Mouse (Mus musculus) CH12.LX (cell line): Measurements from ENCODE around the gene Cuta. TPM values are rescaled to one million over a fixed set of nuclear protein-coding genes. Genes with fewer than 3 reads are reported as not detected.

Experiments
- DNase-seq: peaks from one replicate; pipeline ENCODE4 v3.0.0-alpha.2; 2013; ENCODE audit errors: extremely low read depth
- H3K27ac ChIP-seq: 2 replicates; pipeline ENCODE4 v1.5.1; 2012; ENCODE audit warnings: low read depth, mild to moderate bottlenecking, control low read depth, moderate library complexity; ENCODE audit not compliant: insufficient read depth
- H3K27me3 ChIP-seq: replicated peaks from 2 replicates; pipeline ENCODE3; 2012; ENCODE audit warnings: inconsistent platforms
- H3K36me3 ChIP-seq, 2 experiments: replicated peaks in 1 of 2; 2 replicates each; pipeline versions ENCODE3 to v1.6.1; 2012; ENCODE audit warnings: inconsistent platforms in 1 of 2, low read length in 1 of 2, mild to moderate bottlenecking in 1 of 2, mixed read lengths in 1 of 2, moderate library complexity in 1 of 2; ENCODE audit not compliant: control insufficient read depth in 1 of 2, insufficient read depth in 1 of 2
- H3K4me1 ChIP-seq, 2 experiments: 2 replicates each; pipeline ENCODE4 v1.6.1; 2012; ENCODE audit warnings: inconsistent platforms in 1 of 2, moderate library complexity in 1 of 2; ENCODE audit not compliant: insufficient read depth in 2 of 2, control insufficient read depth in 1 of 2
- H3K4me2 ChIP-seq: 2 replicates; pipeline ENCODE4 v1.6.1; 2012; ENCODE audit warnings: low read depth, mild to moderate bottlenecking, control low read depth; ENCODE audit not compliant: poor library complexity, insufficient read depth, severe bottlenecking
- H3K4me3 ChIP-seq, 3 experiments: fragments of 150-350 bp in 1 of 3; sonication (generic) in 1 of 3; replicated peaks in 1 of 3; 2 replicates each; pipeline versions ENCODE3 to v1.5.1; 2011 to 2012; ENCODE audit warnings: low read depth in 2 of 3, low read length in 2 of 3, mild to moderate bottlenecking in 2 of 3, moderate library complexity in 2 of 3, control low read depth in 1 of 3, improper control_type of control experiment in 1 of 3, inconsistent platforms in 1 of 3, mixed read lengths in 1 of 3; ENCODE audit not compliant: poor library complexity in 1 of 3
- H3K79me2 ChIP-seq: replicated peaks from 2 replicates; pipeline ENCODE4 v1.6.1; 2012; ENCODE audit warnings: mild to moderate bottlenecking, moderate library complexity; ENCODE audit not compliant: control insufficient read depth, poor library complexity, insufficient read depth, severe bottlenecking; ENCODE audit errors: extremely low read depth
- H3K9ac ChIP-seq: 2 replicates; pipeline ENCODE4 v1.6.1; 2012; ENCODE audit warnings: low read depth, mild to moderate bottlenecking, control low read depth, moderate library complexity; ENCODE audit not compliant: insufficient read depth
- H3K9me3 ChIP-seq: replicated peaks from 2 replicates; pipeline ENCODE3; 2012; ENCODE audit warnings: low read length, inconsistent platforms, mixed read lengths
- BHLHE40 ChIP-seq: IDR thresholded peaks from 2 replicates; pipeline ENCODE4 v1.6.1; 2011; ENCODE audit warnings: mild to moderate bottlenecking, low read depth, low read length, improper control_type of control experiment
- CHD1 ChIP-seq: IDR thresholded peaks from 2 replicates; pipeline ENCODE4 v1.6.1; 2012; ENCODE audit warnings: low read depth, low read length, improper control_type of control experiment, inconsistent platforms
- E2F4 ChIP-seq: IDR thresholded peaks from 2 replicates; pipeline ENCODE4 v1.6.1; 2011; ENCODE audit warnings: low read depth, low read length, improper control_type of control experiment; ENCODE audit not compliant: insufficient replicate concordance
- ELF1 ChIP-seq: IDR thresholded peaks from 2 replicates; pipeline ENCODE4 v1.6.1; 2014; ENCODE audit warnings: low read depth, mild to moderate bottlenecking, inconsistent platforms, low read length, improper control_type of control experiment
- EP300 ChIP-seq: IDR thresholded peaks from 2 replicates; pipeline ENCODE4 v1.6.1; 2011; ENCODE audit warnings: low read length, improper control_type of control experiment
- ETS1 ChIP-seq: conservative IDR thresholded peaks from 2 replicates; pipeline ENCODE4 v1.6.1; 2012; ENCODE audit warnings: low read depth, mild to moderate bottlenecking, inconsistent platforms, low read length, improper control_type of control experiment, moderate library complexity
- GABPA ChIP-seq: IDR thresholded peaks from 2 replicates; pipeline ENCODE4 v1.6.1; 2012; ENCODE audit warnings: low read depth, low read length, improper control_type of control experiment, inconsistent platforms; ENCODE audit not compliant: insufficient replicate concordance
- IRF4 ChIP-seq: IDR thresholded peaks from 2 replicates; pipeline ENCODE4 v1.6.1; 2014; ENCODE audit warnings: low read depth, mild to moderate bottlenecking, inconsistent platforms, low read length, improper control_type of control experiment
- JUN ChIP-seq: IDR thresholded peaks from 2 replicates; pipeline ENCODE4 v1.6.1; 2011; ENCODE audit warnings: low read depth, mild to moderate bottlenecking, low read length, improper control_type of control experiment, moderate library complexity; ENCODE audit not compliant: insufficient read depth
- MAFK ChIP-seq: IDR thresholded peaks from 2 replicates; pipeline ENCODE4 v1.6.1; 2011; ENCODE audit warnings: low read length, improper control_type of control experiment; ENCODE audit not compliant: insufficient replicate concordance
- MAX ChIP-seq: IDR thresholded peaks from 2 replicates; pipeline ENCODE4 v1.6.1; 2011; ENCODE audit warnings: low read length, improper control_type of control experiment
- MEF2A ChIP-seq: IDR thresholded peaks from 2 replicates; pipeline ENCODE4 v1.6.1; 2014; ENCODE audit warnings: low read depth, mild to moderate bottlenecking, inconsistent platforms, low read length, improper control_type of control experiment, borderline replicate concordance
- MXI1 ChIP-seq: IDR thresholded peaks from 2 replicates; pipeline ENCODE4 v1.6.1; 2011; ENCODE audit warnings: mild to moderate bottlenecking, low read depth, low read length, improper control_type of control experiment
- NELFE ChIP-seq: IDR thresholded peaks from 2 replicates; pipeline ENCODE4 v1.6.1; 2011; ENCODE audit warnings: low read depth, low read length, improper control_type of control experiment
- PAX5 ChIP-seq: IDR thresholded peaks from 2 replicates; pipeline ENCODE4 v1.6.1; 2012; ENCODE audit warnings: low read length, inconsistent platforms, mixed read lengths
- POLR2A ChIP-seq: IDR thresholded peaks from 2 replicates; pipeline ENCODE4 v1.6.1; 2011; ENCODE audit warnings: low read depth, mild to moderate bottlenecking, improper control_type of control experiment, low read length
- POLR2AphosphoS2 ChIP-seq: IDR thresholded peaks from 2 replicates; pipeline ENCODE4 v1.6.1; 2011; ENCODE audit warnings: low read depth, low read length, improper control_type of control experiment
- RAD21 ChIP-seq: IDR thresholded peaks from 2 replicates; pipeline ENCODE4 v1.6.1; 2011; ENCODE audit warnings: low read depth, mild to moderate bottlenecking, low read length, improper control_type of control experiment, moderate library complexity
- RCOR1 ChIP-seq: conservative IDR thresholded peaks from 2 replicates; pipeline ENCODE4 v1.6.1; 2012; ENCODE audit warnings: low read depth, mild to moderate bottlenecking, inconsistent platforms, low read length, improper control_type of control experiment
- SIN3A ChIP-seq: IDR thresholded peaks from 2 replicates; pipeline ENCODE4 v1.6.1; 2012; ENCODE audit warnings: low read length, improper control_type of control experiment, inconsistent platforms
- UBTF ChIP-seq: IDR thresholded peaks from 2 replicates; pipeline ENCODE4 v1.6.1; 2012; ENCODE audit warnings: low read depth, mild to moderate bottlenecking, inconsistent platforms, low read length, improper control_type of control experiment, moderate library complexity
- USF1 ChIP-seq: IDR thresholded peaks from 2 replicates; pipeline ENCODE4 v1.6.1; 2014; ENCODE audit warnings: low read depth, mild to moderate bottlenecking, inconsistent platforms, low read length, improper control_type of control experiment
- USF2 ChIP-seq: conservative IDR thresholded peaks from 2 replicates; pipeline ENCODE4 v1.6.1; 2011; ENCODE audit warnings: low read depth, low read length, improper control_type of control experiment
- ZC3H11A ChIP-seq: IDR thresholded peaks from 2 replicates; pipeline ENCODE4 v1.6.1; 2012; ENCODE audit warnings: low read depth, mild to moderate bottlenecking, inconsistent platforms, low read length, improper control_type of control experiment
- ZKSCAN1 ChIP-seq: IDR thresholded peaks from 2 replicates; pipeline ENCODE4 v1.6.1; 2012; ENCODE audit warnings: low read depth, inconsistent platforms, low read length, improper control_type of control experiment, borderline replicate concordance
- ZNF384 ChIP-seq: IDR thresholded peaks from 2 replicates; pipeline ENCODE4 v1.6.1; 2012; ENCODE audit warnings: low read depth, low read length, improper control_type of control experiment, inconsistent platforms
- dilution Hi-C: fragments of 300-500 bp; cut with MboI; formaldehyde crosslinking; loops from 2 replicates; pipeline ENCODE4 v1.14.3; 2020; ENCODE audit warnings: low sequenced_read_pairs; ENCODE audit not compliant: extremely low pct_unique_long_range_greater_than_20kb, extremely low pct_ligation_motif_present
- in situ Hi-C: fragments of 300-500 bp; cut with MboI; formaldehyde crosslinking; loops from 3 replicates; pipeline ENCODE4 v1.14.3; 2019; ENCODE audit warnings: low sequenced_read_pairs, low pct_ligation_motif_present, low pct_unique_long_range_greater_than_20kb, mixed read lengths
- polyA plus RNA-seq: library from polyadenylated mRNA; unstranded; fragments of >175 nt; gene quantifications from 2 replicates; pipeline ENCODE4 v1.2.1, GENCODE M21; 2012; ENCODE audit warnings: low read depth; ENCODE audit not compliant: insufficient read length
- total RNA-seq, 2 experiments: library from RNA; depleted of rRNA; stranded (reverse); fragments of 300-350 nt in 1 of 2; fragments of >200 nt in 1 of 2; gene quantifications; 2 replicates each; pipeline ENCODE4 v1.2.3; 2012 to 2014

The Cuta gene
- total and polyA plus RNA-seq, 3 experiments: 30.5 to 121 (median 34.6) TPM

GRCm38 (mm10) chr17:26970221-26970620, 30.9 kb upstream of the Cuta start:
- in situ Hi-C loops: no loop called here

DNA sequence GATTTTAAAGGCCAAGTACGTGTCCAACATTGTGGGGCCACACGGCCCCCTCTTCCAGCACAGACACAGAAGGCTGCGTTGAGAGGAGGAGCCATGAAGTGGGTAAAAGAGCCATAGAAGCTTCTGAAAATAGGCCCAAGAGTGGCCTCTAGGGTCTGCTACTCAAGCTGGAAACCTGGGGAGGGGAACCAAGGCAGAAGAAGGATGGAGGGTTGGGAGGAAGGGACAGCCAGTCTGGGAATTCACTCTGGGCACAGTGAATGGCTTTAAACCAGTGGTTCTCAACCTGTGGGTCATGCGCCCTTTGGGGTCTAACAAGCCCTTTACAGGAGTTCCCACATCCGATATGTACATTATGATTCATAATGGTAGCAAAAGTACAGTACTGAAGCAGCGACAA, 29.9 kb upstream of the Cuta start:
- H3K4me1 ChIP-seq: peaks cover 3 to 15% of the 10 kb centered on the region in 2 experiments
- in situ Hi-C loops: no loop called here
- dilution Hi-C loops: no loop called here

More at GRCm38 (mm10) chr17:26970221-26970620, 30.9 kb upstream of the Cuta start:
- DNase-seq: no peak
- dilution Hi-C loops: no loop called here
- peaks cover 6% of the 10 kb centered on the region for H3K27me3 ChIP-seq
- TF ChIP-seq POLR2A (no peak), USF1 (no peak), USF2 (no peak), SIN3A (no peak), RCOR1 (no peak), EP300 (no peak), NELFE (no peak), MAX (no peak), UBTF (no peak), ELF1 (no peak), POLR2AphosphoS2 (no peak)
- H3K4me1 ChIP-seq: peaks cover 8 to 24% of the 10 kb centered on the region in 2 experiments
- H3K36me3 ChIP-seq: peaks cover 14% of the 10 kb centered on the region in 2 experiments
- H3K9me3 ChIP-seq: no peaks in the 10 kb centered on the region
- H3K27ac ChIP-seq: no peak overlapping the region
- no peak overlapping the region for H3K9ac ChIP-seq
- peaks cover 18% of the 10 kb centered on the region for H3K79me2 ChIP-seq
- H3K4me3 ChIP-seq: no peak overlapping the region
- no peak overlapping the region for H3K4me2 ChIP-seq

DNA sequence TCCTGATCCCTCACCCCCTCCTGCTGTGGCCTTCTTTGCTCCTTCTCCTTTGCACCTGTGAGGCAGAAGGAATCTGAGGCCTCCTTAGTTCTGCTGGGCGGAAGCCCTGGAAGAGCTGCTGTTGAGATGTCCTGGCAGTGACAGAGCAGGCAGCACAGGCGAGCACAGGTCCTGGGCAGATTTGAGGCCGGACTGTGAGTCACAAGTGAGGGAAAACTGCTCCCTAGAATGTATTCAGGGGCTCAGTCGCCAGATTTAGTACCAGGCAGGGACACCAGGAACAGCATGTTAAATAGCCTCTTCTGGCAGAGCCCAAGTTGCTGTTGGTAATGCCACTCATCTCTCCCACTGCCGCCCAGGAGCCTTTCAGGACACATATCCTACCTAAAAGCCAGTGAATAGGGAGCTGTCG, 28.8 kb upstream of the Cuta start:
- H3K4me2 ChIP-seq: no peak overlapping the region
- TF ChIP-seq JUN: no peak
- no peak for TF ChIP-seq ZNF384
- TF ChIP-seq CHD1: no peak
- no peak for TF ChIP-seq MAX
- no peak for TF ChIP-seq IRF4
- TF ChIP-seq MAFK: no peak
- no peak for TF ChIP-seq RAD21
- no peak for TF ChIP-seq BHLHE40
- no peak for TF ChIP-seq ZKSCAN1
- no peak for TF ChIP-seq ZC3H11A
- TF ChIP-seq SIN3A: no peak
- TF ChIP-seq POLR2A: no peak
- no peak for TF ChIP-seq PAX5
- TF ChIP-seq ETS1: no peak
- TF ChIP-seq GABPA: no peak
- no peak for TF ChIP-seq RCOR1
- TF ChIP-seq MXI1: no peak
- no peak for TF ChIP-seq UBTF

More for the DNA sequence above, 29.9 kb upstream of the Cuta start:
- Histone ChIP-seq H3K27ac (no peak overlapping the region), H3K36me3 (peaks cover 4 to 6% of the 10 kb centered on the region in 2 experiments), H3K4me3 (no peak overlapping the region), H3K27me3 (peaks cover 11% of the 10 kb centered on the region), H3K4me2 (no peak overlapping the region), H3K9me3 (no peaks in the 10 kb centered on the region), H3K9ac (no peak overlapping the region), H3K79me2 (peaks cover 10% of the 10 kb centered on the region)
- TF ChIP-seq ZNF384 (no peak), MXI1 (no peak), E2F4 (no peak), MEF2A (no peak), CHD1 (no peak), ZC3H11A (no peak)
- DNase-seq: no peak

More for the DNA sequence above, 28.8 kb upstream of the Cuta start:
- Histone ChIP-seq H3K9ac (no peak overlapping the region), H3K4me3 (no peak overlapping the region), H3K4me1 (peaks cover 0 to 7% of the 10 kb centered on the region in 2 experiments; a peak in 1 of 4 replicates), H3K79me2 (no peaks in the 10 kb centered on the region; the same call in 1 of the 2 replicates), H3K36me3 (peaks cover 4% of the 10 kb centered on the region in 2 experiments), H3K27me3 (peaks cover 11% of the 10 kb centered on the region), H3K27ac (no peak overlapping the region), H3K9me3 (no peaks in the 10 kb centered on the region)
- in situ Hi-C loops (no loop called here), dilution Hi-C loops (no loop called here)
- DNase-seq: no peak
